Mouse (Mus musculus) ES-Bruce4 (cell line): ENCODE data around the gene Klhl9.
"Not testable (repeated sequence)": the region's sequence is repeated elsewhere in the genome, so short reads cannot be mapped to it uniquely, and the experiment has no call there.

Experiments used
- EP300 ChIP-seq: IDR thresholded peaks from 2 replicates; pipeline ENCODE4 v1.6.1; 2011; ENCODE audit warnings: low read depth, low read length; ENCODE audit not compliant: insufficient read depth
- POLR2A ChIP-seq: IDR thresholded peaks from one replicate; pipeline ENCODE4 v1.8.1; 2011; ENCODE audit warnings: low read length; ENCODE audit not compliant: insufficient read depth

DNA sequence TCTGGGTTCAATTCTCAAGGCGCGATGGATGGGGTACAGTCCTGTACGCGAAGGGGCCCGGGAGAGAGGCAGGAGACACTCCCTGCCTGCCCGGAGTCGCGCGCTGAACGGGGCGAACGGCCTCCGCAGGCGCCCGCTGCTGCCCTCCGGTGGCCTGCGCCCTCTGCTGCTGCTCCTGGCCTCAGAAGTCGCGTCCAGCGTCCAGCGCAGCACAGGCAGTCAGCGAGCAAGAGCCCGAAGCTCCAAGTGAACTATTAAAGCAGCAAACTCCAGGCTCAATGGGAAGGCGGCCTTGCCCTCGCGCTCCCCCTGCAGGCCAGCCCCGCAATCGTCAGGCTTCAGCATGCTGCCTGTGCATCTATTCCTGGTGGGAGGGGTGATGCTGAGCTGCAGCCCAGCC lies 38.2 kb upstream of the Klhl9 start:
- not testable (repeated sequence) for TF ChIP-seq EP300, POLR2A
